ENCODE assay signal across 9 mouse cellular contexts in genomic region chr13:79027877-79028760, GRCm38 (mm10).
DNase-seq lines count a peak whose midpoint lies in the region; ATAC-seq and TF ChIP-seq lines count a peak whose summit lies in the region.
"Had no signal": no experiment of that assay in that cellular context is flagged by ENCODE, and none has a peak within 500 bp of the region (broad histone marks: within the 10 kb centered on the region; RNA-seq: fewer than 3 reads in every experiment).

No protein-coding gene starts in this region.

- H3K27me3 ChIP-seq in lung, embryonic 14.5 days (ENCODE audit: insufficient read depth, low read length): no peaks in the 10 kb centered on the region
- H3K27me3 ChIP-seq in hindbrain, embryonic 12.5 days: no peaks in the 10 kb centered on the region
- H3K27me3 ChIP-seq in limb, embryonic 11.5 days (ENCODE audit: control insufficient read depth, insufficient read depth, low read length): no peaks in the 10 kb centered on the region
- H3K27me3 ChIP-seq: embryonic facial prominence, embryonic 13.5 days had no signal

- H3K9me3 ChIP-seq in lung, embryonic 14.5 days (ENCODE audit: low read depth, low read length): no peaks in the 10 kb centered on the region
- H3K9me3 ChIP-seq in hindbrain, embryonic 12.5 days (replicated peaks): no peaks in the 10 kb centered on the region
- no peaks in the 10 kb centered on the region for H3K9me3 ChIP-seq in limb, embryonic 11.5 days (ENCODE audit: control insufficient read depth, low read length)
- H3K9me3 ChIP-seq: embryonic facial prominence, embryonic 13.5 days had no signal

- no peaks in the 10 kb centered on the region for H3K36me3 ChIP-seq in lung, embryonic 14.5 days (ENCODE audit: insufficient read depth)
- no peaks in the 10 kb centered on the region for H3K36me3 ChIP-seq in hindbrain, embryonic 12.5 days
- H3K36me3 ChIP-seq in limb, embryonic 11.5 days (ENCODE audit: control insufficient read depth, insufficient read depth, low read length): no peaks in the 10 kb centered on the region
- H3K36me3 ChIP-seq: embryonic facial prominence, embryonic 13.5 days had no signal

- no peaks in the 10 kb centered on the region for H3K4me1 ChIP-seq in lung, embryonic 14.5 days (ENCODE audit: insufficient read depth)
- 0 out of 2 replicates have a peak, but pooled peaks cover 2% of the 10 kb centered on the region for H3K4me1 ChIP-seq in hindbrain, embryonic 12.5 days
- H3K4me1 ChIP-seq in limb, embryonic 11.5 days (ENCODE audit: control insufficient read depth, insufficient read depth, low read length): 0 out of 2 replicates have a peak, but pooled peaks cover 3% of the 10 kb centered on the region
- H3K4me1 ChIP-seq: embryonic facial prominence, embryonic 13.5 days had no signal

- peak; percentile 73 for DNase-seq in lung, embryonic 14.5 days
- DNase-seq in lung, postnatal 25 days (ENCODE audit: low spot score): no peak
- peak; percentile 32 for DNase-seq in R1 (ENCODE audit: low read depth, low spot score)
- peak; percentile 65 for DNase-seq in embryo, embryonic 11 days
- peak; percentile 46 for DNase-seq in limb, embryonic 11.5 days (ENCODE audit: low spot score)
- no peak for DNase-seq in B cell, adult 2 months

- peak; percentile 67 for TF ChIP-seq CTCF in lung, embryonic 14.5 days (IDR thresholded peaks at IDR 0.05; ENCODE audit: low read depth)

- ATAC-seq in lung, embryonic 14.5 days (ENCODE audit: insufficient read depth): peak; percentile 52; the same call in 1 of the 2 replicates
- peak; percentile 56 for ATAC-seq in hindbrain, embryonic 12.5 days (ENCODE audit: low FRiP score)
- no peak for ATAC-seq in limb, embryonic 11.5 days (ENCODE audit: insufficient number of reproducible peaks, low FRiP score, low TSS enrichment, low read depth)
- no peak for ATAC-seq in activated CD4-positive, CD25-positive, alpha-beta regulatory T cell, adult 4 months

- 43% methylated on average over 4 of the region's 4 CpGs for WGBS in lung, embryonic 14.5 days
- WGBS in hindbrain, embryonic 12.5 days: 45% methylated on average over 4 of the region's 4 CpGs
- 49% methylated on average over 4 of the region's 4 CpGs for whole genome bisulfite sequencing in limb, embryonic 11.5 days

- no peak overlapping the region for H3K4me3 ChIP-seq in lung, embryonic 14.5 days (ENCODE audit: low read depth, low read length)
- no peak overlapping the region for H3K4me3 ChIP-seq in hindbrain, embryonic 12.5 days
- H3K4me3 ChIP-seq in limb, embryonic 11.5 days (ENCODE audit: low read depth, low read length): no peak overlapping the region
- H3K4me3 ChIP-seq: embryonic facial prominence, embryonic 13.5 days had no signal

- no peak overlapping the region for H3K4me2 ChIP-seq in lung, embryonic 14.5 days
- H3K4me2 ChIP-seq in hindbrain, embryonic 12.5 days (replicated peaks): no peak overlapping the region
- no peak overlapping the region for H3K4me2 ChIP-seq in limb, embryonic 11.5 days (ENCODE audit: low read depth, severe bottlenecking)
- H3K4me2 ChIP-seq: embryonic facial prominence, embryonic 13.5 days had no signal

- H3K9ac ChIP-seq in lung, embryonic 14.5 days: no peak overlapping the region
- H3K9ac ChIP-seq in hindbrain, embryonic 12.5 days: no peak overlapping the region
- H3K9ac ChIP-seq in limb, embryonic 11.5 days (ENCODE audit: low read length): no peak overlapping the region
- H3K9ac ChIP-seq: embryonic facial prominence, embryonic 13.5 days had no signal

- H3K27ac ChIP-seq in lung, embryonic 14.5 days (ENCODE audit: low read depth): no peak overlapping the region
- H3K27ac ChIP-seq in hindbrain, embryonic 12.5 days: no peak overlapping the region; the same call in 1 of the 2 replicates
- no peak overlapping the region for H3K27ac ChIP-seq in limb, embryonic 11.5 days (replicated peaks; ENCODE audit: low read depth, low read length)
- H3K27ac ChIP-seq: embryonic facial prominence, embryonic 13.5 days had no signal

Comparison
In these comparisons a context has a peak if more than half of its experiments do, and no peak if none do; other contexts are left out.
1. DNase-seq: peak in lung, embryonic 14.5 days (single experiment), R1 (single experiment), embryo, embryonic 11 days (single experiment) and limb, embryonic 11.5 days (single experiment); none in lung, postnatal 25 days (single experiment) and B cell, adult 2 months (0 of 2).
2. ATAC-seq: peak in lung, embryonic 14.5 days (single experiment) and hindbrain, embryonic 12.5 days (single experiment); none in limb, embryonic 11.5 days (single experiment) and activated CD4-positive, CD25-positive, alpha-beta regulatory T cell, adult 4 months (single experiment).